Mouse (Mus musculus) monocyte, adult 59 days (primary cell): ENCODE measurements around the gene Hhipl2. TPM values are rescaled to one million over a fixed set of nuclear protein-coding genes. Genes with fewer than 3 reads are reported as not detected.

Experiments used
- total RNA-seq, 2 experiments: library from RNA; stranded (reverse); gene quantifications; one replicate each; pipeline ENCODE4 v1.2.4; 2023

The Hhipl2 gene
- not detected for total RNA-seq

GRCm38 (mm10) chr1:183417873-183418272 is at the start of gene Hhipl2:
TSS of gene Hhipl2 (plus strand) at chr1:183418215.

GRCm38 (mm10) chr1:183369427-183370014 is 48.5 kb upstream of the Hhipl2 start, which contains the start of gene Mia3:
TSS of gene Mia3 (minus strand) at chr1:183369553.

DNA sequence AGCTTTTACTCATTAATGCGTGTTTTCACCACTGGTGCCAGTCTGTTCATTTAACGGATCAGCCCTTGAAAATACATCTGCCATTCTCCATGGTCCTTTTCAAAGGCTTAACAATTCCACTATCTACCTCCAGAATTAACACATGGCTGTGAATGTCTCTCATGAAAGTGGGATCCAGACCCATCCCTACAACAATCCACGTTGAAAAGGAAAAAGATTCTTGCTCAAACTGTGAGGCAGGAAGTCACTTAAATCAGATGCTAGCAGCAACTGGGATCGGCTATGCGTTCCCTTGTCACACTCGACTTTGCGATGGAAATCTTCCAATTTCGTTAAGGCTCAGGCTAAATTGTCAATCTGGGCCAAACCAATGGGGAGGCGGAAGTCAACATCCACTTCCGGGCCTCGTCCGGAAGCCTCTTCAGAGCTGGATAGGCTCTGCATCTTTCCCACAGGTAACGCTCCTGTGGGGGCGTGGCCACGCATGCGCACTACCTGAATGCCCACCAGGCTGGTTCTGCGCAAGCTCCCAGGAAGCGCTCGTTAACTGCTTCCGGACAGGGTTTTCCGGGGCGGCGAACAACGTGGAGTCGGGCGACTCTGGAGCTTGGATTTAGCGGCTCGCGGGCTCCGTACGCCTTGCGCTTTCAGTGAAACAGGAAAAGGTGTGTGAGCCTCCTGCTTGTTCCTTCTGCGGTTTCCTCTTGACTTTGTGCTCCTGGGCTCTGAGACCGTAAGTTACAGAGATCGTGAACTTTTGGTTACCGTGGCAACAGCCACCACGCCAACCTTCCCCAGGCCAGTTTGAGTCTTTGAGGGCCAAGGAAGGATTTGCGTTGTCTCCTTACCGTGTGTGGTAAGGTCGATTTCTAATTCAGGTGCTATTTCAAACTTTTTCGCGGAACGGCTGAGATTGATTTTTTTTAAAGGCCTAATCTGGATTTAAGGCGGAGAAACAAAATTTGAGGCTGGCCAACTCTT is 29.3 kb upstream of the Hhipl2 start, which contains the start of gene Taf1a:
TSS of gene Taf1a (plus strand) at position 556 of the 981 bp plus-strand sequence.

Other genes with a start within 250 kb of the Hhipl2 start
- gene Disp1, start 196.7 kb upstream of the Hhipl2 start, total RNA-seq = 10 to 100 TPM in 1 of 2 experiments, 1 to 10 TPM in 1; 9.5 to 10.6 TPM
- gene Aida, start 121.6 kb upstream of the Hhipl2 start, total RNA-seq = 10 to 100 TPM; 58.1 to 67.1 TPM
- 10 to 100 TPM; 51.8 to 58.5 TPM for gene Brox, start 120.9 kb upstream of the Hhipl2 start, total RNA-seq
- 100 to 1,000 TPM; 152 to 184 TPM for gene Mia3, start 48.7 kb upstream of the Hhipl2 start, total RNA-seq
- 1 to 10 TPM; 7.6 to 9.6 TPM for gene Taf1a, start 29.2 kb upstream of the Hhipl2 start, total RNA-seq